In genomic region chr12:67471001-67471400, GRCm38 (mm10) we compare ENCODE assay signal across 22 mouse cellular contexts.
DNase-seq lines count a peak whose midpoint lies in the region; ATAC-seq and TF ChIP-seq lines count a peak whose summit lies in the region.
"Had no signal": no experiment of that assay in that cellular context is flagged by ENCODE, and none has a peak within 500 bp of the region (broad histone marks: within the 10 kb centered on the region; RNA-seq: fewer than 3 reads in every experiment).

No protein-coding gene starts in this region.

- TF ChIP-seq CTCF in hindbrain, postnatal 0 days (IDR thresholded peaks at IDR 0.05; ENCODE audit: low read depth), result no peak
- no peak for TF ChIP-seq CTCF in midbrain, postnatal 0 days (IDR thresholded peaks at IDR 0.05)

- H3K4me3 ChIP-seq in hindbrain, postnatal 0 days (ENCODE audit: low read length), result no peak overlapping the region
- no peak overlapping the region for H3K4me3 ChIP-seq in hindbrain, embryonic 12.5 days
- H3K4me3 ChIP-seq in midbrain, postnatal 0 days (ENCODE audit: low read depth, low read length), result no peak overlapping the region
- H3K4me3 ChIP-seq in midbrain, embryonic 15.5 days, result no peak overlapping the region
- H3K4me3 ChIP-seq in liver, embryonic 12.5 days, result no peak overlapping the region
- H3K4me3 ChIP-seq: embryonic facial prominence, embryonic 12.5 days; forebrain, embryonic 12.5 days; hindbrain, embryonic 10.5 days; midbrain, embryonic 10.5 days; neural tube, embryonic 15.5 days had no signal

- H3K4me1 ChIP-seq in hindbrain, postnatal 0 days (ENCODE audit: insufficient read depth, low read length), result no peaks in the 10 kb centered on the region
- no peaks in the 10 kb centered on the region for H3K4me1 ChIP-seq in hindbrain, embryonic 12.5 days
- no peaks in the 10 kb centered on the region for H3K4me1 ChIP-seq in midbrain, postnatal 0 days (ENCODE audit: insufficient read depth, low read length)
- H3K4me1 ChIP-seq in midbrain, embryonic 15.5 days, result no peaks in the 10 kb centered on the region
- no peaks in the 10 kb centered on the region for H3K4me1 ChIP-seq in liver, embryonic 12.5 days
- H3K4me1 ChIP-seq: embryonic facial prominence, embryonic 12.5 days; forebrain, embryonic 12.5 days; hindbrain, embryonic 10.5 days; midbrain, embryonic 10.5 days; neural tube, embryonic 15.5 days had no signal

- H3K4me2 ChIP-seq in hindbrain, postnatal 0 days (ENCODE audit: low read depth, low read length), result no peak overlapping the region
- H3K4me2 ChIP-seq in hindbrain, embryonic 12.5 days (replicated peaks), result no peak overlapping the region
- H3K4me2 ChIP-seq in midbrain, postnatal 0 days (ENCODE audit: low read depth, low read length, poor library complexity, severe bottlenecking), result no peak overlapping the region
- no peak overlapping the region for H3K4me2 ChIP-seq in midbrain, embryonic 15.5 days
- H3K4me2 ChIP-seq in liver, embryonic 12.5 days, result no peak overlapping the region
- H3K4me2 ChIP-seq: embryonic facial prominence, embryonic 12.5 days; forebrain, embryonic 12.5 days; heart, embryonic 11.5 days; neural tube, embryonic 15.5 days had no signal

- no peak overlapping the region for H3K27ac ChIP-seq in hindbrain, postnatal 0 days
- no peak overlapping the region for H3K27ac ChIP-seq in hindbrain, embryonic 12.5 days
- no peak overlapping the region for H3K27ac ChIP-seq in midbrain, postnatal 0 days (ENCODE audit: low read depth, low read length)
- no peak overlapping the region for H3K27ac ChIP-seq in midbrain, embryonic 15.5 days
- H3K27ac ChIP-seq in liver, embryonic 12.5 days, result no peak overlapping the region
- H3K27ac ChIP-seq: embryonic facial prominence, embryonic 12.5 days; forebrain, embryonic 12.5 days; hindbrain, embryonic 10.5 days; liver, embryonic 14.5 days; midbrain, embryonic 10.5 days; neural tube, embryonic 15.5 days; stomach, postnatal 0 days had no signal

- H3K27me3 ChIP-seq in hindbrain, postnatal 0 days (ENCODE audit: insufficient read depth, low read length), result no peaks in the 10 kb centered on the region
- H3K27me3 ChIP-seq in hindbrain, embryonic 12.5 days, result no peaks in the 10 kb centered on the region
- H3K27me3 ChIP-seq in midbrain, postnatal 0 days (ENCODE audit: insufficient read depth, low read length), result no peaks in the 10 kb centered on the region
- H3K27me3 ChIP-seq in midbrain, embryonic 15.5 days (replicated peaks), result no peaks in the 10 kb centered on the region
- no peaks in the 10 kb centered on the region for H3K27me3 ChIP-seq in liver, embryonic 12.5 days (replicated peaks)
- H3K27me3 ChIP-seq: embryonic facial prominence, embryonic 12.5 days; forebrain, embryonic 12.5 days; neural tube, embryonic 15.5 days; Patski had no signal

- peak; percentile 54 to 76 for DNase-seq in cerebellum, postnatal 14 days
- DNase-seq in cerebellum, adult 11 months, result no peak
- peak; percentile 69 for DNase-seq in hindbrain, postnatal 0 days (ENCODE audit: low spot score)
- peak; percentile 75 for DNase-seq in midbrain, postnatal 0 days (ENCODE audit: low spot score)
- no peak for DNase-seq in T-cell, adult 2 months (ENCODE audit: low spot score)
- DNase-seq: adrenal gland, adult 8-10 months; cerebellum, adult 9-10 months; kidney, adult 11 months; right cerebral cortex, postnatal 14 days; thymus, adult 2 months had no signal

- no peaks in the 10 kb centered on the region for H3K36me3 ChIP-seq in hindbrain, postnatal 0 days (ENCODE audit: insufficient read depth, low read length)
- H3K36me3 ChIP-seq in hindbrain, embryonic 12.5 days, result no peaks in the 10 kb centered on the region
- no peaks in the 10 kb centered on the region for H3K36me3 ChIP-seq in midbrain, postnatal 0 days (ENCODE audit: insufficient read depth, low read length)
- H3K36me3 ChIP-seq in midbrain, embryonic 15.5 days (replicated peaks), result no peaks in the 10 kb centered on the region
- no peaks in the 10 kb centered on the region for H3K36me3 ChIP-seq in liver, embryonic 12.5 days
- H3K36me3 ChIP-seq: embryonic facial prominence, embryonic 12.5 days; forebrain, embryonic 12.5 days; hindbrain, embryonic 10.5 days; midbrain, embryonic 10.5 days; neural tube, embryonic 15.5 days had no signal

- 58% methylated on average over 3 of the region's 3 CpGs for whole genome bisulfite sequencing in hindbrain, postnatal 0 days
- 83% methylated on average over 3 of the region's 3 CpGs for WGBS in hindbrain, embryonic 12.5 days
- 74% methylated on average over 3 of the region's 3 CpGs for WGBS in midbrain, postnatal 0 days
- 72% methylated on average over 3 of the region's 3 CpGs for WGBS in midbrain, embryonic 15.5 days
- WGBS in liver, embryonic 12.5 days (ENCODE audit: insufficient replicate concordance), result 76% methylated on average over 3 of the region's 3 CpGs

- no peaks in the 10 kb centered on the region for H3K9me3 ChIP-seq in hindbrain, postnatal 0 days (ENCODE audit: low read length)
- H3K9me3 ChIP-seq in hindbrain, embryonic 12.5 days (replicated peaks), result no peaks in the 10 kb centered on the region
- no peaks in the 10 kb centered on the region for H3K9me3 ChIP-seq in midbrain, postnatal 0 days (ENCODE audit: low read length)
- H3K9me3 ChIP-seq in midbrain, embryonic 15.5 days, result no peaks in the 10 kb centered on the region
- no peaks in the 10 kb centered on the region for H3K9me3 ChIP-seq in liver, embryonic 12.5 days (replicated peaks)
- H3K9me3 ChIP-seq: embryonic facial prominence, embryonic 12.5 days; forebrain, embryonic 12.5 days; hindbrain, embryonic 10.5 days; midbrain, embryonic 10.5 days; neural tube, embryonic 15.5 days had no signal

- H3K9ac ChIP-seq in hindbrain, postnatal 0 days (replicated peaks; ENCODE audit: low read length), result no peak overlapping the region
- no peak overlapping the region for H3K9ac ChIP-seq in hindbrain, embryonic 12.5 days
- no peak overlapping the region for H3K9ac ChIP-seq in midbrain, postnatal 0 days (replicated peaks; ENCODE audit: low read length, poor library complexity, severe bottlenecking)
- no peak overlapping the region for H3K9ac ChIP-seq in midbrain, embryonic 15.5 days
- no peak overlapping the region for H3K9ac ChIP-seq in liver, embryonic 12.5 days
- H3K9ac ChIP-seq: embryonic facial prominence, embryonic 12.5 days; forebrain, embryonic 12.5 days; liver, embryonic 14.5 days; neural tube, embryonic 15.5 days had no signal

- peak; percentile 81 for ATAC-seq in hindbrain, postnatal 0 days
- no peak for ATAC-seq in hindbrain, embryonic 12.5 days (ENCODE audit: low FRiP score)
- no peak for ATAC-seq in midbrain, postnatal 0 days (ENCODE audit: low FRiP score)
- no peak for ATAC-seq in midbrain, embryonic 15.5 days (replicated peaks)
- ATAC-seq in liver, embryonic 12.5 days, result no peak
- ATAC-seq: Patski had no signal

Comparison
In these comparisons a context has a peak if more than half of its experiments do, and no peak if none do; other contexts are left out.
1. DNase-seq: peak in cerebellum, postnatal 14 days (2 of 2), hindbrain, postnatal 0 days (single experiment) and midbrain, postnatal 0 days (single experiment); none in cerebellum, adult 11 months (single experiment) and T-cell, adult 2 months (single experiment).